Mouse (Mus musculus): ENCODE measurements at regions not wholly inside any gene's neighbourhood (a gene's known extent, or its start where the extent isn't known, plus 50 kb on each side); places are given as distances from the start of the nearest gene placed in this dataset.

DNA sequence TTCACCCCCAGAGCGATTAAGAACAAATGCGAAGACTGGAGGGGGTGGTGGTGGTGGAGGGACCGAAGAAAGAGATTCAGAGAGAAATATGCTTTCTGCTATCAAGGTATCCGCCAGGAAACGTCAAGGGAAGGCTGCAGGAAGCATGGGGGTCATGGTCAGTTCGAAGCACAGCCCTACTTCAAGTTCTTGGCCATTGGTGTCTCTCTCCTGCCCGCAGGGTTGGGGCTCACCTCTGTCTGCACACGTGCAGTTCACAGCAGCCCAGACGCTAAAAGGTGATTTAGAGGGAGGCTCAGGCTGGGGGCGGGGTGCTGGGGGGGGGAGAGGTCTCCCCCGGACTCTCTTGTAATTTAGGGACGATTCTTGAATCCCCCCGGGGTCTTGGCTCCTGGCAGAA is 533.1 kb upstream of the Tbx3 start:
- TF ChIP-seq MYOD1 (IDR thresholded peaks at IDR 0.05; ENCODE audit: control insufficient read depth, insufficient read length, low read depth) (no peak), CTCF (IDR thresholded peaks at IDR 0.05; ENCODE audit: control insufficient read depth, insufficient read depth, insufficient read length) (no peak), MYOG (IDR thresholded peaks at IDR 0.05; ENCODE audit: control insufficient read depth, extremely low read depth, insufficient read length) (no peak), FOSL1 (IDR thresholded peaks at IDR 0.05; ENCODE audit: insufficient read depth, low read length, poor library complexity, severe bottlenecking) (no peak), CEBPB (IDR thresholded peaks at IDR 0.05; ENCODE audit: low read depth) (no peak), MAX (IDR thresholded peaks at IDR 0.05) (no peak)
